Mouse (Mus musculus) neutrophil, adult 65 days (primary cell): ENCODE data around the gene Tmem213. TPM values are rescaled to one million over a fixed set of nuclear protein-coding genes. Genes with fewer than 3 reads are reported as not detected.

Source experiments
- total RNA-seq: library from RNA; stranded (reverse); gene quantifications from 2 replicates; pipeline ENCODE4 v1.2.4, GENCODE M21; 2023

Gene Tmem213
- not detected in 2 replicates for total RNA-seq

DNA sequence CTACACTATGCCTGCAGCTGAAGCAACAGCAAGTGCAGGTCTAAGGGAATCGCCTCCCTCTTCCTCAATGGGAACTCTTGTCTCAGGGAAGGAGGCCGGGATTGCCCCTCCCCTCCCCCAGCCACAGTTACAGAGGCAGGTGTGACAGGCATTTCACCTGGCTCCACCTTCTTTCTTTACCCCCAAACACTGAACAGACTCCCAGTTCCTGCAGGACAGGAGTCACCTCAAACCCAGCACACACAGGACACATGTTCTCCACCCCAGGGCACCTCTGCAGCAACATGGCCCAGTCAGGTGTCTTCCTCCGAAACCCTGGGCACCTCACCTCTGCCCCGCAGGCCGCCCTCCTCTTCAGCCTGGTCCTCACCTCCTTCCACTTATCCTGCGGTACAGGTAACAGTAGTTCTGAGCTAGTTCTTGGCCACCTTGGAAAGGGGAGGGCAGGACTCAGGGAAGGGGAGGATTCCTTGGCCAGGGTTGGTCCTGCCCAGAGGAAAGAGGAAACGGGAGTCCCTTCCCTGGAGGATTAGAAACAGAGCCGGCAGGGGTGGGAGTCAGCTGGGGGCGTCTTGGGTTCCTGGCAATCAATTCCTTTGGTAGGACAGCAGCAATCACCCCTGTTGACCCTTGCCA lies at the start of gene Tmem213:
TSS of gene Tmem213 (plus strand) at position 96 of the 636 bp plus-strand sequence.

DNA sequence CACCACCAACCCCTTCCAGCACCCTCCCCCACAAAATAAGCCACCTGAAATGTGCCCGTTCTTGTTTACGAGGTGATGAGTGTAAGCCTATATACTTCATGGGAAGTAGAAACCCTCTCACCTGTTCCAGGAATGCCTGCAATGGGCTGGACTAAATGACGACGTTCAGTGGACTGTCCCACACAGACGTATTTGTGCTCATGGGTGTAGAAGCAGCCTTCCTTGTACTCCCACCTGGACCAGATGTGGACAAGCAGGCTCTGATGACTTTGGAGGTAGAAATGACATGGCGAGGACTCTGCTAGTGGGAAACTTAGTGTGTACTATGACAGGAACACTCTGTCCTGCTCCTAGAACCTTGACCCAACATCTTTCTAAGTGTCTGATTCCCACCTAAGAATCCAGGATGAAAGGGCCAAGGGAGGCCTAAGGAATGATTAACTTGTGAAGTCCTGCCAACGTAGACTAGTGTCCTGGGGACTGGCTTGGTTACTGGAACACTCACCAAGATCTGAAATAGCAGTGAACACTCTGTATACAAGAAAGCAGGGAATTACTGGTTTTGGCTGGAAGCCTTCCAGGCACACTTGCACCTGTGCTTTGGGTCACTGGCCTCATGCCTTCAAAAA lies 15.3 kb downstream of the Tmem213 start, which contains the start of gene Atp6v0a4:
TSS of gene Atp6v0a4 (minus strand) at position 380 of the 629 bp plus-strand sequence.

Other genes starting within 250 kb of the Tmem213 start
- gene Trim24, start 238.4 kb upstream of the Tmem213 start, total RNA-seq = 13.2 and 16.1 TPM in 2 replicates
- not detected in 2 replicates for gene Svopl, start 62.3 kb upstream of the Tmem213 start, total RNA-seq
- not detected in 2 replicates for gene Atp6v0a4, start 15.3 kb downstream of the Tmem213 start, total RNA-seq
- gene D630045J12Rik, start 144.8 kb downstream of the Tmem213 start, total RNA-seq = 0.06 and 0.07 TPM in 2 replicates
- gene Zc3hav1l, start 190.0 kb downstream of the Tmem213 start, total RNA-seq = 0.93 and 1.5 TPM in 2 replicates
- gene Zc3hav1, start 245.3 kb downstream of the Tmem213 start, total RNA-seq = 123 and 149 TPM in 2 replicates